Mouse (Mus musculus) lung, embryonic 14.5 days (tissue): ENCODE data around the gene Spag6. TPM values are rescaled to one million over a fixed set of nuclear protein-coding genes. Genes with fewer than 3 reads are reported as not detected.

Experiments
- ATAC-seq: fragments of 200-750 bp; cut with Nextera tagmentation; 2 replicates; pipeline ENCODE4 v1.8.0; 2017; ENCODE audit warnings: mild to moderate bottlenecking, moderate TSS enrichment, moderate library complexity; ENCODE audit not compliant: insufficient read depth
- DNase-seq: peaks from one replicate; pipeline ENCODE4 v3.0.0-alpha.2; 2015
- H3K27ac ChIP-seq: fragments of 300-500 bp; sonication (generic); 2 replicates; pipeline ENCODE4 v1.5.1; 2014; ENCODE audit warnings: low read depth, mild to moderate bottlenecking, moderate library complexity
- H3K27me3 ChIP-seq: fragments of 300-500 bp; sonication (generic); 2 replicates; pipeline ENCODE4 v1.6.1; 2014; ENCODE audit warnings: low read length, control low read depth; ENCODE audit not compliant: insufficient read depth
- H3K36me3 ChIP-seq: fragments of 300-500 bp; sonication (generic); 2 replicates; pipeline ENCODE4 v1.6.1; 2014; ENCODE audit warnings: control low read depth; ENCODE audit not compliant: insufficient read depth
- H3K4me1 ChIP-seq: fragments of 300-500 bp; sonication (generic); 2 replicates; pipeline ENCODE4 v1.6.1; 2014; ENCODE audit warnings: antibody characterized with exemption, control low read depth; ENCODE audit not compliant: insufficient read depth
- H3K4me2 ChIP-seq: fragments of 300-500 bp; sonication (generic); 2 replicates; pipeline ENCODE4 v1.6.1; 2014; ENCODE audit warnings: mild to moderate bottlenecking
- H3K4me3 ChIP-seq: fragments of 300-500 bp; sonication (generic); 2 replicates; pipeline ENCODE4 v1.5.1; 2014; ENCODE audit warnings: low read depth, low read length
- H3K9ac ChIP-seq: fragments of 300-500 bp; sonication (generic); 2 replicates; pipeline ENCODE4 v1.6.1; 2014
- H3K9me3 ChIP-seq: fragments of 300-500 bp; sonication (generic); 2 replicates; pipeline ENCODE4 v1.6.1; 2016; ENCODE audit warnings: low read depth, low read length, control low read depth
- CTCF ChIP-seq: IDR thresholded peaks from 2 replicates; pipeline ENCODE4 v1.5.1; 2016; ENCODE audit warnings: antibody characterized with exemption, low read depth
- WGBS: fragments of 180-500 bp; shearing (Covaris S2); extraction: QIAGEN DNeasy Blood & Tissue Kit; methylation state at CpG from one replicate; pipeline ENCODE4 v1.1.7; 2014; 5-methylcytosine and 5-hydroxymethylcytosine counted together
- polyA plus RNA-seq: library from polyadenylated mRNA; unstranded; fragments of >200 nt; fragmentation: Nextera tagmentation; extraction: Ambion mirVana; gene quantifications from 2 replicates; pipeline ENCODE4 v1.2.1, GENCODE M21; 2014

The Spag6 gene
- polyA plus RNA-seq = 0.14 and 0.22 TPM in 2 replicates

GRCm38 (mm10) chr2:18693871-18694610, at the start of gene Spag6:
Spag6 (plus strand) TSS chr2:18694032.
- Histone ChIP-seq H3K4me2 (peak within 1 kb of the TSS; percentile 82), H3K27ac (peak within 1 kb of the TSS; percentile 78; the same call in 1 of the 2 replicates), H3K36me3 (no peaks in the 10 kb centered on the region), H3K9ac (peak within 1 kb of the TSS; percentile 86), H3K4me1 (no peaks in the 10 kb centered on the region; the same call in 1 of the 2 replicates), H3K4me3 (peak within 1 kb of the TSS; percentile 52), H3K27me3 (peaks cover 81% of the 10 kb centered on the region), H3K9me3 (no peaks in the 10 kb centered on the region)
- ATAC-seq (peak; percentile 81), DNase-seq (peak; percentile 79)
- TF ChIP-seq CTCF = no peak
- under 1% methylated on average over 57 of the region's 61 CpGs for WGBS

- Histone ChIP-seq H3K36me3 (no peaks in the 10 kb centered on the region), H3K4me1 (no peaks in the 10 kb centered on the region), H3K9me3 (no peaks in the 10 kb centered on the region), H3K4me3 (no peak overlapping the region), H3K27me3 (no peaks in the 10 kb centered on the region), H3K4me2 (no peak overlapping the region), H3K9ac (no peak overlapping the region), H3K27ac (no peak overlapping the region)
- no peak for ATAC-seq
- WGBS = 56% methylated on average over 4 of the region's 4 CpGs
- TF ChIP-seq CTCF = no peak
- no peak for DNase-seq
Observed at GRCm38 (mm10) chr2:18648563-18648962, 45.3 kb upstream of the Spag6 start.

- H3K27ac ChIP-seq = no peak overlapping the region
- no peak for TF ChIP-seq CTCF
- no peaks in the 10 kb centered on the region for H3K27me3 ChIP-seq
- DNase-seq = peak; percentile 32
- H3K4me1 ChIP-seq = no peaks in the 10 kb centered on the region
- H3K9ac ChIP-seq = no peak overlapping the region
- no peaks in the 10 kb centered on the region for H3K36me3 ChIP-seq
- no peaks in the 10 kb centered on the region for H3K9me3 ChIP-seq
- no peak overlapping the region for H3K4me2 ChIP-seq
- ATAC-seq = no peak
- 41% methylated on average over 5 of the region's 5 CpGs for WGBS
- H3K4me3 ChIP-seq = no peak overlapping the region
Observed at GRCm38 (mm10) chr2:18654821-18655220, 39.0 kb upstream of the Spag6 start.

- H3K36me3 ChIP-seq = no peaks in the 10 kb centered on the region
- ATAC-seq (no peak), DNase-seq (no peak)
- no peak overlapping the region for H3K4me3 ChIP-seq
- H3K9me3 ChIP-seq = no peaks in the 10 kb centered on the region
- H3K27me3 ChIP-seq = no peaks in the 10 kb centered on the region
- TF ChIP-seq CTCF = no peak
- WGBS = 74% methylated on average over 3 of the region's 3 CpGs
- no peak overlapping the region for H3K4me2 ChIP-seq
- H3K4me1 ChIP-seq = no peaks in the 10 kb centered on the region
- H3K9ac ChIP-seq = no peak overlapping the region
- no peak overlapping the region for H3K27ac ChIP-seq
Observed at GRCm38 (mm10) chr2:18664003-18664402, 29.8 kb upstream of the Spag6 start.

GRCm38 (mm10) chr2:18671041-18671440, 22.8 kb upstream of the Spag6 start:
- Histone ChIP-seq H3K36me3 (0 out of 2 replicates have a peak, but pooled peaks cover 3% of the 10 kb centered on the region), H3K27ac (no peak overlapping the region), H3K9ac (no peak overlapping the region), H3K9me3 (no peaks in the 10 kb centered on the region), H3K4me2 (peak overlapping the region; percentile 20; the same call in 1 of the 2 replicates), H3K4me1 (no peaks in the 10 kb centered on the region), H3K27me3 (no peaks in the 10 kb centered on the region), H3K4me3 (no peak overlapping the region)
- DNase-seq (peak; percentile 25), ATAC-seq (no peak)
- TF ChIP-seq CTCF = no peak
- 32% methylated on average over 6 of the region's 6 CpGs for WGBS

- Histone ChIP-seq H3K4me1 (no peaks in the 10 kb centered on the region), H3K36me3 (0 out of 2 replicates have a peak, but pooled peaks cover 3% of the 10 kb centered on the region), H3K9ac (peak within 1 kb of the TSS; percentile 98), H3K4me2 (peak within 1 kb of the TSS; percentile 68), H3K27ac (peak within 1 kb of the TSS; percentile 98), H3K9me3 (no peaks in the 10 kb centered on the region), H3K27me3 (no peaks in the 10 kb centered on the region), H3K4me3 (peak within 1 kb of the TSS; percentile 92)
- under 1% methylated on average over 87 of the region's 91 CpGs for whole genome bisulfite sequencing
- DNase-seq = peak; percentile 96
- TF ChIP-seq CTCF = no peak
- ATAC-seq = peak; percentile 90
Observed at GRCm38 (mm10) chr2:18672133-18672765, 21.6 kb upstream of the Spag6 start, which contains the start of gene Commd3. Commd3 (plus strand) TSS chr2:18672384.

- H3K4me3 ChIP-seq = peak overlapping the region; percentile 92
- peak overlapping the region; percentile 98 for H3K27ac ChIP-seq
- WGBS = under 1% methylated on average over 11 of the region's 11 CpGs
- no peaks in the 10 kb centered on the region for H3K4me1 ChIP-seq
- DNase-seq (peak; percentile 59), ATAC-seq (no peak)
- no peaks in the 10 kb centered on the region for H3K27me3 ChIP-seq
- H3K9ac ChIP-seq = peak overlapping the region; percentile 98
- no peaks in the 10 kb centered on the region for H3K9me3 ChIP-seq
- H3K4me2 ChIP-seq = peak overlapping the region; percentile 68
- 0 out of 2 replicates have a peak, but pooled peaks cover 3% of the 10 kb centered on the region for H3K36me3 ChIP-seq
- TF ChIP-seq CTCF = no peak
Observed at GRCm38 (mm10) chr2:18672766-18673164, 21.1 kb upstream of the Spag6 start.
